Mouse (Mus musculus) myocyte (in vitro differentiated cells): Measurements from ENCODE around the gene Rrad.

Experiments
- CEBPB ChIP-seq: IDR thresholded peaks from 2 replicates; pipeline ENCODE4 v1.6.1; 2011; ENCODE audit warnings: mild to moderate bottlenecking, moderate library complexity; ENCODE audit not compliant: poor library complexity, insufficient read depth, severe bottlenecking
- E2F4 ChIP-seq: IDR thresholded peaks from one replicate; pipeline ENCODE4 v1.6.1; 2011; ENCODE audit warnings: mild to moderate bottlenecking, control low read depth, moderate library complexity; ENCODE audit not compliant: insufficient read depth
- MAX ChIP-seq: IDR thresholded peaks from one replicate; pipeline ENCODE4 v1.6.1; 2011; ENCODE audit warnings: low read depth, mild to moderate bottlenecking, control low read depth
- MYOG ChIP-seq, 3 experiments: IDR thresholded peaks; one replicate each; pipeline ENCODE4 v1.6.1; 2011; ENCODE audit warnings: control low read depth in 2 of 3, low read depth in 2 of 3, mild to moderate bottlenecking in 2 of 3; ENCODE audit not compliant: insufficient read length in 2 of 3, control insufficient read depth in 1 of 3, insufficient read depth in 1 of 3
- POLR2A ChIP-seq: IDR thresholded peaks from one replicate; pipeline ENCODE4 v1.6.1; 2011; ENCODE audit warnings: low read depth, mild to moderate bottlenecking, control low read depth, moderate library complexity; ENCODE audit not compliant: insufficient read length
- TCF12 ChIP-seq: IDR thresholded peaks from one replicate; pipeline ENCODE4 v1.6.1; 2011; ENCODE audit warnings: mild to moderate bottlenecking, control low read depth; ENCODE audit not compliant: poor library complexity, insufficient read depth, severe bottlenecking
- TCF3 ChIP-seq: IDR thresholded peaks from one replicate; pipeline ENCODE4 v1.6.1; 2011; ENCODE audit warnings: low read depth, control low read depth; ENCODE audit not compliant: insufficient read length

GRCm38 (mm10) chr8:104593536-104594325 is 37.4 kb downstream of the Rrad start:
- TF ChIP-seq CEBPB (no peak), POLR2A (no peak), MAX (no peak), E2F4 (no peak), TCF12 (no peak), TCF3 (no peak), MYOG (IDR thresholded peaks at IDR 0.05; ENCODE audit: control insufficient read depth in 1 of 3, insufficient read depth in 1 of 3, insufficient read length in 2 of 3, low read depth in 2 of 3) (no peak)
